In genomic region chr12:54834925-54835447, GRCm38 (mm10) we compare ENCODE assay signal across 8 mouse cellular contexts. TPM values are rescaled to one million over a fixed set of nuclear protein-coding genes. Genes with fewer than 3 reads are reported as not detected.
DNase-seq lines count a peak whose midpoint lies in the region; ATAC-seq and TF ChIP-seq lines count a peak whose summit lies in the region.

No protein-coding gene starts in this region.

- peak overlapping the region; percentile 43 for H3K4me3 ChIP-seq in cerebellum, adult 2 months (replicated peaks; ENCODE audit: insufficient read depth, low read depth, low read length)
- H3K4me3 ChIP-seq in embryonic facial prominence, embryonic 13.5 days, result peak overlapping the region; percentile 38
- 0 out of 2 replicates have a peak overlapping the region, but pooled peaks have one; percentile 0 for H3K4me3 ChIP-seq in limb, embryonic 11.5 days (ENCODE audit: low read depth, low read length)
- H3K4me3 ChIP-seq in midbrain, embryonic 12.5 days, result peak overlapping the region; percentile 20
- H3K4me3 ChIP-seq in stomach, embryonic 14.5 days (ENCODE audit: low read depth, low read length), result peak overlapping the region; percentile 20

- 19% methylated on average over 11 of the region's 11 CpGs for WGBS in cerebellum, adult 2 months
- WGBS in embryonic facial prominence, embryonic 13.5 days, result 5% methylated on average over 11 of the region's 11 CpGs
- WGBS in limb, embryonic 11.5 days, result 15% methylated on average over 11 of the region's 11 CpGs
- 21% methylated on average over 11 of the region's 11 CpGs for WGBS in midbrain, embryonic 12.5 days
- 4% methylated on average over 11 of the region's 11 CpGs for WGBS in stomach, embryonic 14.5 days

- H3K36me3 ChIP-seq in embryonic facial prominence, embryonic 13.5 days, result no peaks in the 10 kb centered on the region
- no peaks in the 10 kb centered on the region for H3K36me3 ChIP-seq in limb, embryonic 11.5 days (ENCODE audit: control insufficient read depth, insufficient read depth, low read length)
- no peaks in the 10 kb centered on the region for H3K36me3 ChIP-seq in midbrain, embryonic 12.5 days
- H3K36me3 ChIP-seq in stomach, embryonic 14.5 days (ENCODE audit: control insufficient read depth, insufficient read depth, low read length), result no peaks in the 10 kb centered on the region

- peaks cover 6% of the 10 kb centered on the region; the same call in 1 of the 2 replicates for H3K4me1 ChIP-seq in cerebellum, adult 2 months (ENCODE audit: control insufficient read depth, insufficient read depth, low read length)
- peaks cover 11% of the 10 kb centered on the region for H3K4me1 ChIP-seq in embryonic facial prominence, embryonic 13.5 days
- H3K4me1 ChIP-seq in limb, embryonic 11.5 days (ENCODE audit: control insufficient read depth, insufficient read depth, low read length), result peaks cover 3% of the 10 kb centered on the region; the same call in 1 of the 2 replicates
- H3K4me1 ChIP-seq in midbrain, embryonic 12.5 days, result peaks cover 6% of the 10 kb centered on the region
- no peaks in the 10 kb centered on the region; the same call in 1 of the 2 replicates for H3K4me1 ChIP-seq in stomach, embryonic 14.5 days (ENCODE audit: control insufficient read depth, insufficient read depth, low read length)

- H3K27me3 ChIP-seq in cerebellum, adult 2 months (ENCODE audit: control insufficient read depth, insufficient read depth, low read length), result no peaks in the 10 kb centered on the region
- H3K27me3 ChIP-seq in embryonic facial prominence, embryonic 13.5 days, result no peaks in the 10 kb centered on the region
- no peaks in the 10 kb centered on the region for H3K27me3 ChIP-seq in limb, embryonic 11.5 days (ENCODE audit: control insufficient read depth, insufficient read depth, low read length)
- no peaks in the 10 kb centered on the region for H3K27me3 ChIP-seq in midbrain, embryonic 12.5 days
- no peaks in the 10 kb centered on the region for H3K27me3 ChIP-seq in stomach, embryonic 14.5 days (ENCODE audit: control insufficient read depth, insufficient read depth, low read length)

- H3K9ac ChIP-seq in embryonic facial prominence, embryonic 13.5 days, result peak overlapping the region; percentile 62
- no peak overlapping the region for H3K9ac ChIP-seq in limb, embryonic 11.5 days (ENCODE audit: low read length)
- H3K9ac ChIP-seq in midbrain, embryonic 12.5 days (replicated peaks), result no peak overlapping the region
- H3K9ac ChIP-seq in stomach, embryonic 14.5 days (replicated peaks; ENCODE audit: low read depth, low read length), result no peak overlapping the region

- no peak for TF ChIP-seq POLR2A in cerebellum, adult 2 months (IDR thresholded peaks at IDR 0.05; ENCODE audit: borderline replicate concordance, insufficient read depth, low read length)

- no peak overlapping the region for H3K27ac ChIP-seq in cerebellum, adult 2 months (ENCODE audit: insufficient read depth, low read length)
- peak overlapping the region; percentile 51 for H3K27ac ChIP-seq in embryonic facial prominence, embryonic 13.5 days
- no peak overlapping the region for H3K27ac ChIP-seq in limb, embryonic 11.5 days (replicated peaks; ENCODE audit: low read depth, low read length)
- H3K27ac ChIP-seq in midbrain, embryonic 12.5 days (replicated peaks), result peak overlapping the region; percentile 40
- peak overlapping the region; percentile 59 for H3K27ac ChIP-seq in stomach, embryonic 14.5 days (ENCODE audit: low read length)

- no peaks in the 10 kb centered on the region for H3K9me3 ChIP-seq in embryonic facial prominence, embryonic 13.5 days
- no peaks in the 10 kb centered on the region for H3K9me3 ChIP-seq in limb, embryonic 11.5 days (ENCODE audit: control insufficient read depth, low read length)
- no peaks in the 10 kb centered on the region for H3K9me3 ChIP-seq in midbrain, embryonic 12.5 days
- no peaks in the 10 kb centered on the region for H3K9me3 ChIP-seq in stomach, embryonic 14.5 days (ENCODE audit: control insufficient read depth, low read depth, low read length)

- DNase-seq in cerebellum, adult 2 months, result peak; percentile 31 to 36
- DNase-seq in cerebellum, adult 9-10 months, result no peak
- peak; percentile 84 to 89 for DNase-seq in heart, adult 9 months (ENCODE audit: low spot score in 2 of 2)
- DNase-seq in kidney, adult 8-10 months, result peak; percentile 41 to 66
- DNase-seq in limb, embryonic 11.5 days (ENCODE audit: low spot score), result peak; percentile 91

- peak; percentile 77 for ATAC-seq in embryonic facial prominence, embryonic 13.5 days (ENCODE audit: insufficient number of reproducible peaks, insufficient read depth, low FRiP score, low TSS enrichment, low read depth)
- peak; percentile 93 for ATAC-seq in limb, embryonic 11.5 days (ENCODE audit: insufficient number of reproducible peaks, low FRiP score, low TSS enrichment, low read depth)
- peak; percentile 84 for ATAC-seq in midbrain, embryonic 12.5 days (ENCODE audit: low FRiP score, low read depth)
- peak; percentile 81 for ATAC-seq in stomach, embryonic 14.5 days (ENCODE audit: insufficient number of reproducible peaks, insufficient read depth, low FRiP score, low read depth)

- no peak for TF ChIP-seq CTCF in cerebellum, adult 2 months (IDR thresholded peaks at IDR 0.05; ENCODE audit: borderline replicate concordance, insufficient read depth, low read depth, low read length)

- H3K4me2 ChIP-seq in embryonic facial prominence, embryonic 13.5 days, result peak overlapping the region; percentile 58
- H3K4me2 ChIP-seq in limb, embryonic 11.5 days (ENCODE audit: low read depth, severe bottlenecking), result peak overlapping the region; percentile 3; the same call in 1 of the 2 replicates
- H3K4me2 ChIP-seq in midbrain, embryonic 12.5 days (replicated peaks), result peak overlapping the region; percentile 29
- peak overlapping the region; percentile 35 for H3K4me2 ChIP-seq in stomach, embryonic 14.5 days (replicated peaks; ENCODE audit: low read depth, low read length)

RNA-seq across cellular contexts. Expression of gene Cfl2, which starts 27.7 kb away (rescaled TPM):
- 74.5 and 86.8 TPM in 2 replicates for polyA plus RNA-seq in cerebellum, adult 2 months (2012; rRNA removed)
- 124 and 128 TPM in 2 replicates for polyA plus RNA-seq in embryonic facial prominence, embryonic 13.5 days (2015; fragmentation: Nextera tagmentation; extraction: Ambion mirVana)
- 158 and 160 TPM in 2 replicates for polyA plus RNA-seq in limb, embryonic 11.5 days (2014; fragmentation: Nextera tagmentation; extraction: Ambion mirVana)
- 232 and 246 TPM in 2 replicates for polyA plus RNA-seq in midbrain, embryonic 12.5 days (2016; fragmentation: Nextera tagmentation; extraction: Ambion mirVana)
- polyA plus RNA-seq in stomach, embryonic 14.5 days (2014; fragmentation: Nextera tagmentation; extraction: Ambion mirVana), result 214 and 230 TPM in 2 replicates

RNA-seq across cellular contexts. Expression of gene Snx6, which starts 39.5 kb away (rescaled TPM):
- polyA plus RNA-seq in cerebellum, adult 2 months (2012; rRNA removed), result 46.4 and 46.7 TPM in 2 replicates
- 221 and 226 TPM in 2 replicates for polyA plus RNA-seq in embryonic facial prominence, embryonic 13.5 days (2015; fragmentation: Nextera tagmentation; extraction: Ambion mirVana)
- 209 and 231 TPM in 2 replicates for polyA plus RNA-seq in limb, embryonic 11.5 days (2014; fragmentation: Nextera tagmentation; extraction: Ambion mirVana)
- polyA plus RNA-seq in midbrain, embryonic 12.5 days (2016; fragmentation: Nextera tagmentation; extraction: Ambion mirVana), result 201 and 203 TPM in 2 replicates
- polyA plus RNA-seq in stomach, embryonic 14.5 days (2014; fragmentation: Nextera tagmentation; extraction: Ambion mirVana), result 204 and 216 TPM in 2 replicates

Comparison
In these comparisons a context has a peak if more than half of its experiments do, and no peak if none do; other contexts are left out.
1. H3K27ac ChIP-seq: peak in embryonic facial prominence, embryonic 13.5 days (single experiment), midbrain, embryonic 12.5 days (single experiment) and stomach, embryonic 14.5 days (single experiment); none in cerebellum, adult 2 months (single experiment) and limb, embryonic 11.5 days (single experiment).
2. H3K4me2 ChIP-seq: peak in every context shown above with its lines; median percentile 58 in embryonic facial prominence, embryonic 13.5 days; 35 in stomach, embryonic 14.5 days; 29 in midbrain, embryonic 12.5 days; 3 in limb, embryonic 11.5 days.
3. Peak in every context shown above with its lines, with median percentiles within 50 percentile points of each other: H3K4me3 ChIP-seq and ATAC-seq.